Mouse (Mus musculus) splenic B cell, adult 2 months (primary cell): ENCODE data around the gene Gm17174.
"Not testable (repeated sequence)": the region's sequence is repeated elsewhere in the genome, so short reads cannot be mapped to it uniquely, and the experiment has no call there.

Experiments
- DNase-seq: peaks from one replicate; pipeline ENCODE4 v3.0.0-alpha.2; 2011; ENCODE audit warnings: low read depth, low spot score
- H3K27me3 ChIP-seq: 2 replicates; pipeline ENCODE4 v1.6.1; 2012; ENCODE audit warnings: mild to moderate bottlenecking, low read length, moderate library complexity, mixed read lengths; ENCODE audit not compliant: control insufficient read depth, poor library complexity, insufficient read depth, severe bottlenecking
- H3K36me3 ChIP-seq: 2 replicates; pipeline ENCODE4 v1.6.1; 2012; ENCODE audit warnings: mild to moderate bottlenecking, low read length, moderate library complexity, mixed read lengths; ENCODE audit not compliant: control insufficient read depth, poor library complexity, insufficient read depth, severe bottlenecking

The Gm17174 gene

DNA sequence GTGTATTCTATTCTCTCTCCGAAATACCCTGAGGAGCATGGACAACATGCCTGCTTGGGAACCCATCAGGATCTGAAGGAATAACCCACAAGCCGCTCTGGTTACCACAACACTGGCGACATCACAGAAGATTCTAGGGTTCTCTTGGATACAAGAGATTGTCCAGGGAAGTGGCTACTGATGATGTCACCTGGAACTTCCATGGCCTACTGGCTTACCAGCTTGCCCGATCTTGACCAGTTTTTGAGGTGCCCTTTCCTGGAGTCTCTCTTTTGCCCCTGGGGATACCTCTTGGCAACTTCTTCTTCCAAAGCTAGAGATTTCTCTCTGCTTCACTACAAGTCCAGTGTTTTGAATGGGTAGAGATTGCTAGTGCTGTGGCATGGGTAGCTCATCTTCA lies at the start of gene Gm17174:
Gene Gm17174, minus strand, starts transcription at position 101 of the 400 bp plus-strand sequence.
- not testable (repeated sequence) for DNase-seq, H3K27me3 ChIP-seq, H3K36me3 ChIP-seq

DNA sequence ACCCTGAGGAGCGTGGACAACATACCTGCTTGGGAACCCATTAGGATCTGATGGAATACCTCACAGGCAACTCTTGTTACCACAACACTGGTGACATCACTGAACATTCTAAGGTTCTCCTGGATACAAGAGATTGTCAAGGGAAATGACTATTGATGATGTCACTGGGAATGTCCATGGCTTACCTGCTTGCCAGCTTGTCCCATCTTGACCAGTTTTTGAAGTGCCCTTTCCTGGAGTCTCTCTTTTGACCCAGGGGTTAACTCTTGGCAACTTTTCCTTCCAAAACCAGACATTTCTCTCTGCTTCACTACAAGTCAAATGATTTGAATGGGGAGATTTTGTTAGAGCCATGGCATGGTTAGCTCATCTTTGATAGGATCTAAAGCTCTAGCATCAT lies 43.6 kb upstream of the Gm17174 start, which contains the start of gene Gm4181:
Gene Gm4181, minus strand, starts transcription at position 101 of the 400 bp plus-strand sequence.
- not testable (repeated sequence) for DNase-seq

DNA sequence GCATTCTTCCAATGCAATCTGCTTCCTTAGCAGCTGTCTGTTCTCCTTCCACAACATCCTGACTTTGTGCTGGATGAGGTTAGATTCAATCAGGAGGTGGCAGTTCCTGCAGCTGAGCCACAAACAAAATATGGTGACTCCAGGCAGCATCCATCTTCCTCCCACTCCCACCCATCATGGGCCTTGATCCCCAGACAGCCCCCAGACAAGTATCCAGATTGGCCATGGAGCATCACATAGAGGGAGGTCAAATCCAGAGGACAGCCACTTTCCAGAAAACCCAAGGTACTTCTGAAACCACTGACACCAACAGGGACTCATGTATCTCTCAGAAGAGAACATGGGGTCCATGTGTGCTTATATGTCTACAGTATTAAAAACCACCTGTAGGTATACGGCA lies 40.5 kb upstream of the Gm17174 start:
- H3K36me3 ChIP-seq, H3K27me3 ChIP-seq, DNase-seq: not testable (repeated sequence)

More for the DNA sequence above, 43.6 kb upstream of the Gm17174 start, which contains the start of gene Gm4181:
- not testable (repeated sequence) for H3K36me3 ChIP-seq, H3K27me3 ChIP-seq

DNA sequence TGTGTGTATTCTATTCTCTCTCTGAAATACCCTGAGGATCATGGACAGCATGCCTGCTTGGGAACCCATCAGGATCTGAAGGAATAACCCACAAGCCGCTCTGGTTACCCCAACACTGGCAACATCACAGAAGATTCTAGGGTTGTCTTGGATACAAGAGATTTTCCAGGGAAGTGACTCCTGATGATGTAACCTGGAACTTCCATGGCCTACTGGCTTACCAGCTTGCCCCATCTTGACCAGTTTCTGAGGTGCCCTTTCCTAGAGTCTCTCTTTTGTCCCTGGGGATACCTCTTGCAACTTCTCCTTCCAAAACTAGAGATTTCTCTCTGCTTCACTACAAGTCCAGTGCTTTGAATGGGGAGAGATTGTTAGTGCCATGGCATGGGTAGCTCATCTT lies 19.3 kb upstream of the Gm17174 start, which contains the start of gene Gm17078:
Gene Gm17078, minus strand, starts transcription at position 101 of the 400 bp plus-strand sequence.
- H3K27me3 ChIP-seq, result no peaks in the 10 kb centered on the region
- no peak for DNase-seq
- H3K36me3 ChIP-seq, result no peaks in the 10 kb centered on the region

DNA sequence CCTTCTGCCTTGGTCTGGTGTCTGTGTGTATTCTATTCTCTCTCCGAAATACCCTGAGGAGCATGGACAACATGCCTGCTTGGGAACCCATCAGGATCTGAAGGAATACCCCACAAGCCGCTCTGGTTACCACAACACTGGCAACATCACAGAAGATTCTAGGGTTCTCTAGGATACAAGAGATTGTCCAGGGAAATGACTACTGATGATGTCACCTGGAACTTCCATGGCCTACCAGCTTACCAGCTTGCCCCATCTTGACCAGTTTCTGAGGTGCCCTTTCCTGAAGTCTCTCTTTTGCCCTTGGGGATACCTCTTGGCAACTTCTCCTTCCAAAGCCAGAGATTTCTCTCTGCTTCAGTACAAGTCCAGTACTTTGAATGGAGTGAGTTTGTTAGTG lies 18.0 kb downstream of the Gm17174 start, which contains the start of gene Gm17175:
Gene Gm17175, minus strand, starts transcription at position 101 of the 400 bp plus-strand sequence.
- not testable (repeated sequence) for DNase-seq, H3K27me3 ChIP-seq, H3K36me3 ChIP-seq

DNA sequence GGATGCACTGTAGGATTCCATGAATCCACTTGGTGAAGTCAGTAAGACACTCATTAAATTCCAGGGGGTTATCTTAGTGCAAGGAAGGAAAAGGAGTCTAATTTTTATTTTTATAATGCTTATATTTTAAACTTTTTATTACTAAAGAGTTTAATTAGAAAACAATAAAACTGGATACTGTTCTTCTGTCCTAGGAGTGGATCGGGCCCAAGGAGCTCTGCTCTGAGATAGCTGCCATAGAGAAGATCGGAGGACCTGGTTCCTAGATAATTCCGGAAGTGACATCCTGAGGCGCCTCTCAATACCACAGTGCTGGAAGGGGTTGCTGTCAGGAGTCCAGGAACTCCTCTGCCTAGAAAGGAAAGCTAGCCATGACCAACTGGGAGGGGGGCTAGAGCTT lies 39.4 kb downstream of the Gm17174 start, which contains the start of gene Gm5622:
Gene Gm5622, plus strand, starts transcription at position 301 of the 400 bp plus-strand sequence.
- Histone ChIP-seq H3K27me3 (no peaks in the 10 kb centered on the region), H3K36me3 (no peaks in the 10 kb centered on the region)
- no peak for DNase-seq
